Mouse (Mus musculus) midbrain, embryonic 16.5 days (tissue): Measurements from ENCODE around the gene Chtop. TPM values are rescaled to one million over a fixed set of nuclear protein-coding genes. Genes with fewer than 3 reads are reported as not detected.

Experiments used
- ATAC-seq: fragments of 200-750 bp; cut with Nextera tagmentation; 2 replicates; pipeline ENCODE4 v1.8.0; 2017; ENCODE audit warnings: moderate TSS enrichment
- H3K27ac ChIP-seq: fragments of 300-500 bp; sonication (generic); 2 replicates; pipeline ENCODE4 v1.5.1; 2014; ENCODE audit warnings: mild to moderate bottlenecking, low read length, mixed read lengths
- H3K27me3 ChIP-seq: fragments of 300-500 bp; sonication (generic); 2 replicates; pipeline ENCODE4 v1.6.1; 2014; ENCODE audit warnings: low read depth, low read length, mixed read lengths; ENCODE audit not compliant: control insufficient read depth, insufficient read depth
- H3K36me3 ChIP-seq: fragments of 300-500 bp; sonication (generic); 2 replicates; pipeline ENCODE4 v1.6.1; 2014; ENCODE audit warnings: mild to moderate bottlenecking, low read length, moderate library complexity, mixed read lengths; ENCODE audit not compliant: control insufficient read depth, insufficient read depth
- H3K4me1 ChIP-seq: fragments of 300-500 bp; sonication (generic); 2 replicates; pipeline ENCODE4 v1.6.1; 2014; ENCODE audit warnings: mild to moderate bottlenecking, low read length, mixed read lengths; ENCODE audit not compliant: control insufficient read depth, insufficient read depth
- H3K4me2 ChIP-seq: fragments of 300-500 bp; sonication (generic); 2 replicates; pipeline ENCODE4 v1.6.1; 2014; ENCODE audit warnings: mild to moderate bottlenecking, low read length, mixed read lengths
- H3K4me3 ChIP-seq: fragments of 300-500 bp; sonication (generic); 2 replicates; pipeline ENCODE4 v1.5.1; 2014; ENCODE audit warnings: low read depth, mild to moderate bottlenecking, low read length, moderate library complexity, mixed read lengths
- H3K9ac ChIP-seq: fragments of 300-500 bp; sonication (generic); 2 replicates; pipeline ENCODE4 v1.6.1; 2014; ENCODE audit warnings: low read depth, low read length, mixed read lengths
- H3K9me3 ChIP-seq: fragments of 300-500 bp; sonication (generic); replicated peaks from 2 replicates; pipeline ENCODE4 v1.6.1; 2014; ENCODE audit warnings: mild to moderate bottlenecking, low read length, mixed read lengths; ENCODE audit not compliant: control insufficient read depth, poor library complexity, severe bottlenecking
- WGBS: fragments of 180-500 bp; shearing (Covaris S2); extraction: QIAGEN DNeasy Blood & Tissue Kit; methylation state at CpG from one replicate; pipeline ENCODE4 v1.1.7; 2014; 5-methylcytosine and 5-hydroxymethylcytosine counted together
- polyA plus RNA-seq: library from polyadenylated mRNA; unstranded; fragments of >200 nt; fragmentation: Nextera tagmentation; extraction: Ambion mirVana; gene quantifications from 2 replicates; pipeline ENCODE4 v1.2.1, GENCODE M21; 2015

Gene Chtop
- polyA plus RNA-seq, 1 experiment from 2014 or later, result 167 TPM

DNA sequence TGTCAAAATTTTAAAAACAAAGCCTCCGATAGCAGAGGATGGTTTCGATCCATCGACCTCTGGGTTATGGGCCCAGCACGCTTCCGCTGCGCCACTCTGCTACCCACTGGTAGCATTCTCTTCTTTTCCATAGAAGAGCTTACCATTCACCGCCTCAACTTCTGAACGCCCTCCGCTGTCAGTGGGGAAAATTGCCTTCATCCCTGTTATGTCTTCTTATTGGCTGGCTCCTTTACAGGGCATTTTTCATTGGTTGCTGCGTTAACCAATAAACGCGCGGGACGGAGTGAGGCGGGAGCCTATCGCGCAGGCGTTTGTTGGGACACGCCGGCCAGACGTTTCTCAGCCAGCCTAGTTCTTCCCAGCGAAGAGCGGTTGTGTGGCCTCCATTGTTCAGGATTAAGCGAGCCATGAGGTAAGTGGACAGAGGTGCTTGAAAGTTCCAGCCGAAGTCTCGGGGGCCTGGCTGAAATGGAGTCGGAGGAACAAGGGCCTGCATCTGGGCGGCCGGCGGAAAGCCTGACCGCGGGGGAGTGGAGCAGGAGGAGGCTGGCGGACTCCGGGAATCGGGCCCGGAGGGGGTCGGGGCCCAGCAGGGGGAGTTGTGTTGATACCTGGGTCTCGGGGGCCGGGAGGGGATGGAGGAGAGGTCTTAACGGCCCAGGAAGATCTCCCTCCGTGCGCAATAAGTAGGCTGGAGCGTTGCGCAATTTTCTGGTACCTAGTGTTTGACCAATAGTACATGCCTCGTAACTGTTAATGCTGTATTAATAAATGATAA, 33.3 kb downstream of the Chtop start, which contains the start of gene Ilf2:
Ilf2 (plus strand) TSS at position 296 of the 781 bp plus-strand sequence.
- Histone ChIP-seq H3K27ac (peak within 1 kb of the TSS; percentile 91), H3K4me2 (peak within 1 kb of the TSS; percentile 63), H3K36me3 (peaks cover 3% of the 10 kb centered on the region; the same call in 1 of the 2 replicates), H3K9ac (peak within 1 kb of the TSS; percentile 78), H3K9me3 (no peaks in the 10 kb centered on the region), H3K4me3 (peak within 1 kb of the TSS; percentile 72), H3K27me3 (no peaks in the 10 kb centered on the region), H3K4me1 (peaks cover 12% of the 10 kb centered on the region)
- WGBS, result under 1% methylated on average over 45 of the region's 45 CpGs
- ATAC-seq, result peak; percentile 99

DNA sequence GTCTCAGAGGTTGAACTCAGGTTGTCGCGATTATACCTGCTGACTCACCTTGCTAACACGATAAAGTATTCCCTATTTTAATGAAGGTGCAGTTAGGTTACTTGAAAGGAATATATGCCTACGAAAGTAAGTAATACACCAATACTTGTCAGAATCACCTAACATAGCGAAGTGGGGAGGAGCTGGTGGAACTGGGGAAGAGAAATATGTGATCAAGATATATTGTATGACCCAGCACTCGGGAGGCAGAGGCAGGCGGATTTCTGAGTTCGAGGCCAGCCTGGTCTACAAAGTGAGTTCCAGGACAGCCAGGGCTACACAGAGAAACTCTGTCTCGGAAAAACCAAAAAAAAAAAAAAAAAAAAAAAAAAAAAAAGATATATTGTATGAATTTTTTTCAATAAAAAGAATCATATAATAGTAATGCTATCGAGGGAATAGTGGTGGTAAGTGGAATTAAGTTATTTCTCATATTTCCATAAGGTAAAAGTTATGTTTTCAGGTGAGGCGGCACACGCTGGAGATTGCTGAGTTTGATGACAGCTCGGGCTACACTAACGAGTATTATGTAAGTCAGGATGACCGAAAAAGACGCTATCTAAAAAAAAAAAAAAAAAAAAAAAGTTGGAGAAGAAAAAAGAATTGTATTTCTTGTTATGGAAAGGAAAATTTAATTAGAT, 34.0 kb downstream of the Chtop start:
- Histone ChIP-seq H3K4me1 (peaks cover 12% of the 10 kb centered on the region), H3K9ac (no peak overlapping the region), H3K4me2 (peak overlapping the region; percentile 45), H3K27ac (no peak overlapping the region), H3K36me3 (0 out of 2 replicates have a peak, but pooled peaks cover 3% of the 10 kb centered on the region), H3K9me3 (no peaks in the 10 kb centered on the region), H3K4me3 (peak overlapping the region; percentile 39), H3K27me3 (no peaks in the 10 kb centered on the region)
- 44% methylated on average over 15 of the region's 16 CpGs for whole genome bisulfite sequencing
- peak; percentile 46 for ATAC-seq

DNA sequence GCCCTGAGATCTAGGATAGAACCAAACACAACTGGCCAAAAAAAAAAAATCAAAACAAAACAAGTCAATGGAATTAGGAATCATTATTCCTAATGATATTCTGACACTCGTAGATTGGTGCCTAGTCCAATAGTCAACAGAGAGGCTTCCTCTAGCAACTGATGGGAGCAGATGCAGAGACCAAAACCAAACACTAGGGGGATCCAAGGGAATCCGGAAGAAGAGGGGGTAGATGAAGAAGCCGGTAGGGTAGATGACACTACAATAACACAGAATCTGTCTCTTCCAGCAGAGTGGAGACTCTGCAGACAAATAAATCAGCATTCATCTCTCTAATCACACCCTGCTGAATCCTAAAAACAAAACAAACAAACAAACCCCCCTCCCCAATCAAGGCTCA, 37.1 kb downstream of the Chtop start:
- Histone ChIP-seq H3K4me1 (peaks cover 5% of the 10 kb centered on the region), H3K27me3 (0 out of 2 replicates have a peak, but pooled peaks cover 3% of the 10 kb centered on the region), H3K4me2 (no peak overlapping the region), H3K36me3 (no peaks in the 10 kb centered on the region), H3K9ac (no peak overlapping the region), H3K27ac (no peak overlapping the region), H3K4me3 (no peak overlapping the region), H3K9me3 (no peaks in the 10 kb centered on the region)
- WGBS, result 29% methylated on average over 3 of the region's 3 CpGs
- no peak for ATAC-seq

DNA sequence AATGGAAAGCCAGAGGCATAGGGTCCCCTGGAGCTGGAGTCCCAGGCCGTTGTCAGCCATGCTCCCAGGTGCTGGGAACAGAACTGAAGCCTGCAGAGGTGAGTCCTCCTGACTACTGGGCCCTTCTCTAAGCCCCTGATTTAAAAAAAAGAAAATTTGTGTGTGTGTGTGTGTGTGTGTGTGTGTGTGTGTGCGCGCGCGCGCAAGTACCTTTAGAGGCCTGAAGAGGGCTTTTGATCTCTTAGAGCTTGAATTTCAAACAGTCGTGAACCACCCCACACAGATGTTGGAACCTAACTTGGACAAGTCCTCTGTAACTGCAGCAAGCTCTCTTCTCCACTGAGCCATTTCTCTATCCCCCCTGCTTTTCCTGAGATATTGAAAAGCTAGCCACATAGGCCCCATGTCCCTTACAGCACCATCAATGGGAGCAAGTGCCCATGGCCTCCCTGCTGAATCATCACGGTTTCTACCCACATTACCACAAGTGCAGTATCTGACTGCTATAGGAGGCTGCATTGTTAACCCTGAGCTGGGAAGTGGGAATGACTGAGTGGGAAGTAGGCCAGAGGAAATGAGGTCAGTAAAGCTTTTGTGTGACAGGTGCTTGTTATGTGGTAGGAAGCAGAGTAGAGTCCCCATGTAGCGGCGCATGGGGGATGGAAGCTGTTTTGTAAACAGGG, 41.5 kb downstream of the Chtop start:
- H3K9ac ChIP-seq, result no peak overlapping the region
- H3K4me2 ChIP-seq, result no peak overlapping the region
- no peak for ATAC-seq
- no peaks in the 10 kb centered on the region for H3K9me3 ChIP-seq
- no peaks in the 10 kb centered on the region for H3K36me3 ChIP-seq
- peaks cover 34% of the 10 kb centered on the region for H3K27me3 ChIP-seq
- H3K27ac ChIP-seq, result no peak overlapping the region
- WGBS, result 91% methylated on average over 10 of the region's 10 CpGs
- no peak overlapping the region for H3K4me3 ChIP-seq
- H3K4me1 ChIP-seq, result peaks cover 10% of the 10 kb centered on the region

DNA sequence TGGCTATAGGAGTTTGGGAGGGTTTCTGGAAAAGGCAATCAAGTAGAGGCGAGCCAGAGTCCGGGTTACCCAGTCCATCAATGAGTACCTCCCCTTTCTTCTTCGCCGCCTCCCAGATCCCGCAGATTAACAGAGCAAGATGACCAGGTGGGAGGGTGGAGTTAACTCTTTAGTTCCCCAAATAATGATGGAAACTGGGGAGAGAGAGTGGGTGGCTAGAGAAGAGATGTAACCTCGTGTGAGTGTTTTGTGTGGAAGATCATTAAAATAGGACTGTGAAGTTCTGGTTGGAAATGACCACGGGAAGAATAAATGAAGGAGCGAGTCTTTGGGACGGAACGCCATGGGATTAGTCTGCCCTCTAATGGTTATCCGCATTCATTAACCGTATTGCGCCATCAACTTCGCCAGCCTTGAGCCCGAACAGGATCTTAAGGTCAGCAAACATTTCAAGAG, 43.0 kb downstream of the Chtop start:
- Histone ChIP-seq H3K36me3 (no peaks in the 10 kb centered on the region), H3K4me3 (peak overlapping the region; percentile 65), H3K9me3 (no peaks in the 10 kb centered on the region), H3K4me1 (peaks cover 10% of the 10 kb centered on the region), H3K9ac (peak overlapping the region; percentile 61; the same call in 1 of the 2 replicates), H3K27ac (no peak overlapping the region), H3K4me2 (peak overlapping the region; percentile 98), H3K27me3 (peaks cover 43% of the 10 kb centered on the region)
- WGBS, result under 1% methylated on average over 15 of the region's 15 CpGs
- peak; percentile 50 for ATAC-seq

DNA sequence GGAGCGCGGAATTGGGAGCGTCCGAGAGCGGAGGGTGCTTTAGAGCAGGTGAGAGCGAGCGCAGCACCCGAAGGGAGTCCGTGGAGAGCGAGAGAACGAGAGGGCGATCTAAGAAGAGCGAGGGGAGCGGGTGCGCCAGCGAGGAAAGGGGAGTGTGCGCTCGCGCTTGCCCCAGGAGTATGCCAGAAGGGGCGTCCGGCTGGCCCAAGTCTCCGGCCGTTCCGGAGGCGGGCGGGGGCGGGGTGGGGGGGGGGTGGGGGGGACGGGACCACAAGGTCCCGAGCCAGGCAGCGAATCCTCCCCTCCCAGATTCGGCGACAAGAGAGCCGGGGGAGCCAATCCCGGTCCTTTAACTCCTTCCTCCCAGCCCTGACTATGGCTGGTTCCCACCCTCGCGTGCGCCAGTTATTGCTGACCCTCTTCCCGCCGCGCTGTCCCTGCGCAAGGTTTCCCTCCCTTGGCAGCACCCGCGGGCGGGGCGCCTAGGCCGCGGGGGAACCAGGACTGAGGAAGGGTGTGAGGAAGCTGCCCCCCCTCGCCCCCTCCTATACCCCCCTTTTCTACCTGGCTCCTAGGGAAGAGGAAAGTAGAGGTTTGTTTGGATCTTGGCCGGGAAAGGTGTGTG, 43.5 kb downstream of the Chtop start, which contains the start of gene Npr1:
Npr1 (minus strand) TSS at position 181 of the 625 bp plus-strand sequence.
- Histone ChIP-seq H3K9me3 (no peaks in the 10 kb centered on the region), H3K27ac (no peak within 1 kb of the TSS), H3K27me3 (peaks cover 43% of the 10 kb centered on the region), H3K4me2 (peak within 1 kb of the TSS; percentile 98), H3K4me3 (peak within 1 kb of the TSS; percentile 65), H3K4me1 (peaks cover 10% of the 10 kb centered on the region), H3K36me3 (no peaks in the 10 kb centered on the region), H3K9ac (peak within 1 kb of the TSS; percentile 61)
- 0% methylated on average over 21 of the region's 49 CpGs for WGBS
- peak; percentile 47 for ATAC-seq

DNA sequence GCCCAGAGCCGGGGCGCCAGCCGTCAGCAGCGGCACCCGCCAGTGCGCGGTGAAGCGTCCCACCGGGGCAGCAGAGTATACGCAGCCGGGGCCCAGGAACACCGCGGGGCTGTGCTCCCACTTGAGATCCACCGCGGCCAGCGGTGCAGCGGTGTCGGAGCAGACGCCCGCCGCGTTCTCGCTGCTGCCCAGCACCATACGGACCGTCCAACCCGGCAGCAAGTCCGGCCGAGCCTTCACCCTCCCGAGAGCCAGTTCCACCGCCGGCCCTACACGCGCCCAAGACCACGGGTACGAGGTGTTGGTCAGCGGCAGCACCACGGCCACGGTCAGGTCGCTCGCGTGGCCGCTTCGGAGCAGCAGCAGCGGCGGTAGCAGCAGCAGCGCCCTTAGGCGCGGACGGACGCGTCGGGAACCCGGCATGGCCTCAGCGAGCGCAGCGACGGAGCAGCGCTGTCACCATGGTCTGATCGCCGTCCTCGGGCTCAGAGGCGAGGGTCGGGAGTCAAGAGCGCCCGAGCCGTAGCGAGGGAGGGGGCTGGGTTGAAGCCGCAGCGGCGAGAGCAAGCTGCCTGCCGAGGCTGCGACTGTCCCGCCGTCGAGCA, 44.1 kb downstream of the Chtop start:
- under 1% methylated on average over 75 of the region's 75 CpGs for WGBS
- Histone ChIP-seq H3K4me2 (peak overlapping the region; percentile 98), H3K36me3 (no peaks in the 10 kb centered on the region), H3K4me3 (peak overlapping the region; percentile 65), H3K9ac (peak overlapping the region; percentile 61), H3K4me1 (peaks cover 10% of the 10 kb centered on the region), H3K27me3 (peaks cover 43% of the 10 kb centered on the region), H3K27ac (no peak overlapping the region), H3K9me3 (no peaks in the 10 kb centered on the region)
- ATAC-seq, result peak; percentile 36

DNA sequence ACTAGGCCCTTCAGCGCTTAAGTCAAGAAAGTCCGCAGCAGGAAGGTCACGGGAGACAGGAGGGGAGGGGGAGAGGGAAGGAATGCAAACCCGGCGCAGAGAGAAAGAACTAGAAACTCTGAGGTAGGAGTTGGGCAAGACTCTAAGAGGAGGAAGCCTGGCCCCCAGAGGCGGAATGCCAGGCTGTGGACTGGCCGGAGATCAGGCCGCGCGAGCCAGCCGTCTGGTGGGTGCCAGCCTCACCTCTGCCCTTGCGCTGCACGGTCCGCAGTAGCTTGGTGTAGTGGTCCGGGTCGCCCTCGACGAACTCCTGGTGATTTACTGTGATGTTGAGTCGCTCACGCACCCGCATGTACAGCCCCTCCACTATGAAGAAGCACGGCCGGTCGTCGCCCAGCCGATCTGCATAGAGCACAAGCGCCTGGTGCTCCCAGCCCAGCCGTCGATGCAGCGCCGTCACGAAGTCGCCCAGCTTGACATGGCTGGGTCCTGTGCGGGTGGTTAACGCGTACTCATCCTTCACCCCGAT, 44.7 kb downstream of the Chtop start:
- Histone ChIP-seq H3K27ac (no peak overlapping the region), H3K4me2 (peak overlapping the region; percentile 98), H3K4me1 (peaks cover 10% of the 10 kb centered on the region), H3K36me3 (no peaks in the 10 kb centered on the region), H3K4me3 (peak overlapping the region; percentile 65), H3K9me3 (no peaks in the 10 kb centered on the region), H3K9ac (peak overlapping the region; percentile 61), H3K27me3 (peaks cover 43% of the 10 kb centered on the region)
- peak; percentile 20 for ATAC-seq
- WGBS, result 12% methylated on average over 37 of the region's 37 CpGs
